Mouse (Mus musculus) frontal cortex, adult (tissue): ENCODE measurements around the gene Smox.
"Not testable (repeated sequence)": the region's sequence is repeated elsewhere in the genome, so short reads cannot be mapped to it uniquely, and the experiment has no call there.

Experiments used
- ATAC-seq: cut with Nextera tagmentation; 2 replicates; pipeline ENCODE4 v1.9.2; 2017; ENCODE audit warnings: mild to moderate bottlenecking, moderate library complexity, mixed read lengths; ENCODE audit not compliant: low TSS enrichment

Smox gene

GRCm38 (mm10) chr2:131491196-131491595, at the start of gene Smox:
Gene Smox, plus strand, starts transcription at chr2:131491496.
- ATAC-seq, result no peak

GRCm38 (mm10) chr2:131443084-131443890, 48.0 kb upstream of the Smox start:
- ATAC-seq, result no peak

- ATAC-seq, result no peak
Observed at GRCm38 (mm10) chr2:131443891-131444190, 47.5 kb upstream of the Smox start.

- ATAC-seq, result no peak
Observed at GRCm38 (mm10) chr2:131446416-131446982, 44.8 kb upstream of the Smox start.

GRCm38 (mm10) chr2:131447566-131448330, 43.5 kb upstream of the Smox start:
- ATAC-seq, result no peak

GRCm38 (mm10) chr2:131448353-131448752, 42.9 kb upstream of the Smox start:
- no peak for ATAC-seq

- no peak for ATAC-seq
Observed at GRCm38 (mm10) chr2:131449720-131450119, 41.6 kb upstream of the Smox start.

- peak; percentile 84; the same call in 1 of the 2 replicates for ATAC-seq
Observed at GRCm38 (mm10) chr2:131450491-131450890, 40.8 kb upstream of the Smox start.

GRCm38 (mm10) chr2:131457728-131458127, 33.6 kb upstream of the Smox start:
- ATAC-seq, result no peak

- ATAC-seq, result no peak
Observed at GRCm38 (mm10) chr2:131460946-131461682, 30.2 kb upstream of the Smox start.

GRCm38 (mm10) chr2:131462991-131463390, 28.3 kb upstream of the Smox start:
- ATAC-seq, result no peak

GRCm38 (mm10) chr2:131464147-131464546, 27.1 kb upstream of the Smox start:
- no peak for ATAC-seq

GRCm38 (mm10) chr2:131466732-131467131, 24.6 kb upstream of the Smox start:
- ATAC-seq, result no peak

GRCm38 (mm10) chr2:131469916-131470315, 21.4 kb upstream of the Smox start:
- ATAC-seq, result peak; percentile 47; the same call in 1 of the 2 replicates

GRCm38 (mm10) chr2:131473749-131474148, 17.5 kb upstream of the Smox start:
- no peak for ATAC-seq

- not testable (repeated sequence) for ATAC-seq
Observed at GRCm38 (mm10) chr2:131477105-131477504, 14.2 kb upstream of the Smox start.

GRCm38 (mm10) chr2:131477917-131478316, 13.4 kb upstream of the Smox start:
- no peak for ATAC-seq

GRCm38 (mm10) chr2:131478349-131478748, 12.9 kb upstream of the Smox start:
- ATAC-seq, result no peak

- no peak for ATAC-seq
Observed at GRCm38 (mm10) chr2:131478916-131479315, 12.4 kb upstream of the Smox start.

- no peak for ATAC-seq
Observed at GRCm38 (mm10) chr2:131481733-131482132, 9.6 kb upstream of the Smox start.

GRCm38 (mm10) chr2:131482478-131482877, 8.8 kb upstream of the Smox start:
- ATAC-seq, result no peak

GRCm38 (mm10) chr2:131483562-131483961, 7.7 kb upstream of the Smox start:
- ATAC-seq, result peak; percentile 35; the same call in 1 of the 2 replicates
